Mouse (Mus musculus): ENCODE results near the gene Cd274. TPM values are rescaled to one million over a fixed set of nuclear protein-coding genes. Genes with fewer than 3 reads are reported as not detected.
A peak's percentile ranks its signal among the peaks of the same experiment; 100 is the strongest.

Cd274 gene
- polyA plus RNA-seq, 1 experiment from 2014 or later, result 0.18 TPM

DNA sequence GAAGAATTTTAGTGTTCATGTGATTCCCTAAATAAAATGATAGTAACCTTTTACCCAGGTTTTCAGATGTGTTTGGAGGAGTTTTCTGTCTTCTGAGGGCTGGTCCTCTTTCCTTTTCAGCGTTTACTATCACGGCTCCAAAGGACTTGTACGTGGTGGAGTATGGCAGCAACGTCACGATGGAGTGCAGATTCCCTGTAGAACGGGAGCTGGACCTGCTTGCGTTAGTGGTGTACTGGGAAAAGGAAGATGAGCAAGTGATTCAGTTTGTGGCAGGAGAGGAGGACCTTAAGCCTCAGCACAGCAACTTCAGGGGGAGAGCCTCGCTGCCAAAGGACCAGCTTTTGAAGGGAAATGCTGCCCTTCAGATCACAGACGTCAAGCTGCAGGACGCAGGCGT lies 6.2 kb downstream of the Cd274 start:
- H3K27ac ChIP-seq, result no peak overlapping the region
- WGBS, result 36% methylated on average over 11 of the region's 11 CpGs
- no peak overlapping the region for H3K9ac ChIP-seq (ENCODE audit: low read depth, low read length)
- H3K4me2 ChIP-seq (ENCODE audit: low read length), result peak overlapping the region; percentile 45
- H3K9me3 ChIP-seq (replicated peaks; ENCODE audit: low read length), result no peaks in the 10 kb centered on the region
- no peaks in the 10 kb centered on the region for H3K4me1 ChIP-seq (replicated peaks; ENCODE audit: insufficient read depth, low read length)
- no peaks in the 10 kb centered on the region; the same call in 1 of the 2 replicates for H3K27me3 ChIP-seq (ENCODE audit: insufficient read depth, low read length)
- H3K36me3 ChIP-seq (ENCODE audit: insufficient read depth, low read length), result no peaks in the 10 kb centered on the region
- no peak for TF ChIP-seq CTCF (IDR thresholded peaks at IDR 0.05; ENCODE audit: low read depth)
- DNase-seq (ENCODE audit: low spot score), result no peak
- no peak overlapping the region for H3K4me3 ChIP-seq (replicated peaks; ENCODE audit: low read depth, low read length)
- no peak for ATAC-seq (replicated peaks; ENCODE audit: low FRiP score, low read depth)

- no peak overlapping the region for H3K27ac ChIP-seq
- H3K9me3 ChIP-seq (replicated peaks; ENCODE audit: low read length), result no peaks in the 10 kb centered on the region
- H3K4me1 ChIP-seq (replicated peaks; ENCODE audit: insufficient read depth, low read length), result no peaks in the 10 kb centered on the region
- no peaks in the 10 kb centered on the region; the same call in 1 of the 2 replicates for H3K27me3 ChIP-seq (ENCODE audit: insufficient read depth, low read length)
- no peaks in the 10 kb centered on the region for H3K36me3 ChIP-seq (ENCODE audit: insufficient read depth, low read length)
- H3K9ac ChIP-seq (ENCODE audit: low read depth, low read length), result no peak overlapping the region
- no peak overlapping the region for H3K4me2 ChIP-seq (ENCODE audit: low read length)
- WGBS, result 92% methylated on average over 9 of the region's 9 CpGs
- no peak for TF ChIP-seq CTCF (IDR thresholded peaks at IDR 0.05; ENCODE audit: low read depth)
- DNase-seq (ENCODE audit: low spot score), result no peak
- ATAC-seq (replicated peaks; ENCODE audit: low FRiP score, low read depth), result no peak
- no peak overlapping the region for H3K4me3 ChIP-seq (replicated peaks; ENCODE audit: low read depth, low read length)
Observed at GRCm38 (mm10) chr19:29374947-29375346, 7.7 kb downstream of the Cd274 start.

GRCm38 (mm10) chr19:29376382-29376781 lies 9.1 kb downstream of the Cd274 start:
- no peak for TF ChIP-seq CTCF (IDR thresholded peaks at IDR 0.05; ENCODE audit: low read depth)
- ATAC-seq (replicated peaks; ENCODE audit: low FRiP score, low read depth) (no peak), DNase-seq (ENCODE audit: low spot score) (no peak)
- Histone ChIP-seq H3K9ac (ENCODE audit: low read depth, low read length) (no peak overlapping the region), H3K4me3 (replicated peaks; ENCODE audit: low read depth, low read length) (no peak overlapping the region), H3K27me3 (ENCODE audit: insufficient read depth, low read length) (no peaks in the 10 kb centered on the region; the same call in 1 of the 2 replicates), H3K36me3 (ENCODE audit: insufficient read depth, low read length) (no peaks in the 10 kb centered on the region), H3K9me3 (replicated peaks; ENCODE audit: low read length) (no peaks in the 10 kb centered on the region), H3K27ac (no peak overlapping the region), H3K4me1 (replicated peaks; ENCODE audit: insufficient read depth, low read length) (no peaks in the 10 kb centered on the region), H3K4me2 (ENCODE audit: low read length) (no peak overlapping the region)
- WGBS, result 80% methylated on average over 3 of the region's 3 CpGs

DNA sequence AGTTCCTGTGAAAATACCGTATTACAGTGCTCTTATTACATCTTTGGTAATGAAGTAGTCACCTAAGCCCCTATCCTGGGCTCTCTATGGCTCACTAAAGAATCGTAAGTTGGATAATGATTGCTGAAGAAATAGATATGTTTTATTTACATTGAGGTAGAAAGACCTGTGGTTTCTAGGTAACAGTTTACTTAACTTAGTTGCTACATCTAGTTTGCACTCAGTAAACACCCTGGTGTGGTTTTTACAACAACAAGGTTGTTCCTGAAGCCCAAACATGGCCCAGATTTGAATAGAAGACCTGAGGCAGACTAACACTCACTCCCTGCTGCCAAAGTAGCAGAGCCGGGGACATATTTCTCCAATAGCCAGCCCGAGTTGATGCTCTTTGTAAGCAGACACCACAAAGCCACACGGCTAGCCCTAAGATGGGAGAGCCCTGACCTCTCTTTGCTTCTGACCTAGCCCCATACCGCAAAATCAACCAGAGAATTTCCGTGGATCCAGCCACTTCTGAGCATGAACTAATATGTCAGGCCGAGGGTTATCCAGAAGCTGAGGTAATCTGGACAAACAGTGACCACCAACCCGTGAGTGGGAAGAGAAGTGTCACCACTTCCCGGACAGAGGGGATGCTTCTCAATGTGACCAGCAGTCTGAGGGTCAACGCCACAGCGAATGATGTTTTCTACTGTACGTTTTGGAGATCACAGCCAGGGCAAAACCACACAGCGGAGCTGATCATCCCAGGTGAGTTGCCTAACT lies 12.8 kb downstream of the Cd274 start:
- H3K27me3 ChIP-seq (ENCODE audit: insufficient read depth, low read length), result no peaks in the 10 kb centered on the region
- ATAC-seq (replicated peaks; ENCODE audit: low FRiP score, low read depth), result no peak
- H3K27ac ChIP-seq, result no peak overlapping the region
- H3K9me3 ChIP-seq (replicated peaks; ENCODE audit: low read length), result no peaks in the 10 kb centered on the region
- H3K4me2 ChIP-seq (ENCODE audit: low read length), result no peak overlapping the region
- H3K4me3 ChIP-seq (replicated peaks; ENCODE audit: low read depth, low read length), result no peak overlapping the region
- no peak for DNase-seq (ENCODE audit: low spot score)
- H3K4me1 ChIP-seq (replicated peaks; ENCODE audit: insufficient read depth, low read length), result no peaks in the 10 kb centered on the region
- H3K36me3 ChIP-seq (ENCODE audit: insufficient read depth, low read length), result no peaks in the 10 kb centered on the region
- 81% methylated on average over 14 of the region's 14 CpGs for WGBS
- no peak overlapping the region for H3K9ac ChIP-seq (ENCODE audit: low read depth, low read length)
- no peak for TF ChIP-seq CTCF (IDR thresholded peaks at IDR 0.05; ENCODE audit: low read depth)

GRCm38 (mm10) chr19:29383368-29383767 lies 16.1 kb downstream of the Cd274 start:
- Histone ChIP-seq H3K4me2 (ENCODE audit: low read length) (no peak overlapping the region), H3K4me3 (replicated peaks; ENCODE audit: low read depth, low read length) (no peak overlapping the region), H3K4me1 (replicated peaks; ENCODE audit: insufficient read depth, low read length) (no peaks in the 10 kb centered on the region), H3K27ac (no peak overlapping the region), H3K9ac (ENCODE audit: low read depth, low read length) (no peak overlapping the region), H3K27me3 (ENCODE audit: insufficient read depth, low read length) (no peaks in the 10 kb centered on the region), H3K36me3 (ENCODE audit: insufficient read depth, low read length) (no peaks in the 10 kb centered on the region), H3K9me3 (replicated peaks; ENCODE audit: low read length) (no peaks in the 10 kb centered on the region)
- DNase-seq (ENCODE audit: low spot score), result no peak
- no peak for ATAC-seq (replicated peaks; ENCODE audit: low FRiP score, low read depth)
- WGBS, result 85% methylated on average over 5 of the region's 5 CpGs
- TF ChIP-seq CTCF (IDR thresholded peaks at IDR 0.05; ENCODE audit: low read depth), result no peak

DNA sequence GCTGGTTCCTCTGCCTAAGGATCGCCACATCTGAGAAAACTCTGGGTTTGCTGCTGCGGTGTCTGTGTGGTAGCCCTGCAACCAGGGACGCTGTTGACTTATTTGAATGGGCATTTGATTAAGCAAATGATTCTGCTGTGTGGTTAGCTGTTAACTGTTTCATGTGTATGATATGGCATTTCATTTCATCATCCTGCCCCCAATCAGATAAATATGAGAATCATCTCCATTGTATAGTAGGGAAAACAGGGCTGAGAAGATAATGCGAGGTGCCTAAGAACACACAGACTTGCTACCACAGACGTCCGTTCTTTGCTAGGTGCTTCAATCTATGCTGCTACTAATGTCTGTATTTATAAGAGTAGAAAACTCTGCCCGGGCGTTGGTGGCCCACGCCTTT lies 17.2 kb downstream of the Cd274 start:
- DNase-seq (ENCODE audit: low spot score), result no peak
- Histone ChIP-seq H3K27me3 (ENCODE audit: insufficient read depth, low read length) (no peaks in the 10 kb centered on the region), H3K4me1 (replicated peaks; ENCODE audit: insufficient read depth, low read length) (no peaks in the 10 kb centered on the region), H3K27ac (no peak overlapping the region), H3K9ac (ENCODE audit: low read depth, low read length) (no peak overlapping the region), H3K36me3 (ENCODE audit: insufficient read depth, low read length) (no peaks in the 10 kb centered on the region), H3K4me2 (ENCODE audit: low read length) (no peak overlapping the region), H3K9me3 (replicated peaks; ENCODE audit: low read length) (no peaks in the 10 kb centered on the region), H3K4me3 (replicated peaks; ENCODE audit: low read depth, low read length) (no peak overlapping the region)
- WGBS, result 88% methylated on average over 9 of the region's 9 CpGs
- no peak for ATAC-seq (replicated peaks; ENCODE audit: low FRiP score, low read depth)
- TF ChIP-seq CTCF (IDR thresholded peaks at IDR 0.05; ENCODE audit: low read depth), result no peak

Data from kidney, postnatal 0 days (tissue).